Mouse (Mus musculus): Measurements from ENCODE around the gene Gzmm. TPM values are rescaled to one million over a fixed set of nuclear protein-coding genes. Genes with fewer than 3 reads are reported as not detected.

Gene Gzmm
- total RNA-seq, 2 experiments from 2014 or later: 0.86 to 1.0 TPM

DNA sequence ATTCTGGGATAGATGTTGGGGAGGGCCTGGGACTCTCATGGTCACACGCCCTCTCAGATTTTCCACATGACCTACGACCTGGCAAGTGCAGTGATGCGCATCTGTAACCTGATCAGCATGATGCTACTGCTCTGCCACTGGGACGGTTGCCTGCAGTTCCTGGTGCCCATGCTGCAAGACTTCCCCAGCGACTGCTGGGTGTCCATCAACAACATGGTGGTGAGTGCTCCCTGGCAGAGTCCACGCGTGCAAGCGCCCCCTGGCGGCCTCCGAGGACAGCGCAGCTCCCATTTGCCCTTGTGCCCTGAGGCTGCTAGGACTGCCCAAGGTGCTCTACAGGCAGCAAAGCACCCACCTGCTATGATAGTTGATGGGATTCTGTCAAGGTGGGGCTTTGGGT, 37.3 kb downstream of the Gzmm start:
- DNase-seq: peak; percentile 66 to 82

DNA sequence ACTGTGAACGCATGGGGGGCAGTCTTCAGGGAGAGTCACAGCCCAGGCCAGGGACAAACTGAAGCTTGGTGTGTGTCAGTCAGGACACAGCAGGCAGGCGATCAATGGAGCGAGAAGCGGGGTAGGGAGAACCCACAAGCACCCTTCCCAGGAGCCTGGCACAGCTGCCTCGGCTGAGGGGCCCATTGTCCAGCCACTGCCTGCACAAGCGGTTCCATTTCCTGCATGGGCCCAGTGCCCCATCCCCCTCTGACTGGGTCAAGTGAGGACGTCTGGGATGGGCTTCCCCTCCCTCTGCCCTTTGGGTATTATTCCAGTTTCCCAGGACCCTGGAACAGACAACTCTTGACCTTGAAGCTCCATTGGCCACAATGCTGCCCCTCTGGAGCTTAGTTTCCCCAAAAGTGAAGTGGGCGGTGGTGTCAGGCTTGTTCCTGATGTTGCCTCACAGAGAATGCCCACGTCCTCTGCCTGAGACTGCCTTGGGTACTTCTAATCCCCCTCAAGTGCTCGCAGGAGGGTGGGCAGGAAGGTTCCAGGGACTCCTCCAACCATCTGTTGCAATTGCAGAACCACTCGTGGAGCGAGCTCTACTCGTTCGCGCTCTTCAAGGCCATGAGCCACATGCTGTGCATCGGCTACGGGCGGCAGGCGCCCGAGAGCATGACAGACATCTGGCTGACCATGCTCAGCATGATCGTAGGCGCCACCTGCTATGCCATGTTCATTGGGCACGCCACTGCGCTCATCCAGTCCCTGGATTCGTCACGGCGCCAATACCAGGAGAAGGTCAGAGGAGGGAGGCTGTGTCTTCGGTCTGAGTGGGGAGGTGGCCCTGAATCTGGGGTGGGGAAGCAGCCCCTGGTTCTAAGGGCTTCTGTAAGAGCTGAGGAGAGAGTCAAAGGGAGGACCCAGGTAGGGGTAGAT, 39.8 kb downstream of the Gzmm start:
- DNase-seq: no peak

DNA sequence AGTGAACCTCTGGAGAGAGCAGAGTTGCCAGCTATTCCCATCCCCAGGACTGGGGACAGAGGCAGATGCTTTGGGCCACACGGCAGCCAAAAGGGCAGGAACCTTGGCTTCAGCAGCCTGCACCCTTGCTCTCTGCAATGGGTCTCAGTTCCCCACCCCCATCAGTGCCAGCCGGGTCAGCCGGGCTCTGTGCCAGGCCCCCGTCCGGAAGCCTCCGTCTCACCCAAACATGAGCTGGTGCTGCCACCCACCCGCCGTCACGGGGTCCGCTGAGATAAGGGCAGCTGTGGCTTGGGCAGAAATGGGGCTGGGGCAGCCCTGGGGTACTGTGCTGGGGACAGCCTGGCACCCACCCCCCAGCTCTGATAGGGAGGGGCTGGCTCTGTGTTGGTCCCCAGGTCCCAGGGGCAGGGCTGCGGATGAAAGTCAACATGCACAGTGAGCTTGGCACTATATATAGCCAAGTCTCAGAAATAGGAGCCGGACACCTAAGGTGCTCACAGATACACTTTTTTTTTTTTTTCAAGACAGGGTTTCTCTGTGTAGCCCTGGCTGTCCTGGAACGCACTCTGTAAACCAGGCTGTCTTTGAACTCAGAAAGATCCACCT, 40.6 kb downstream of the Gzmm start:
- DNase-seq: no peak

- DNase-seq: peak; percentile 49 to 62
These were observed 43.7 kb downstream of the Gzmm start for GRCm38 (mm10) chr10:79732500-79732899.

- DNase-seq: no peak
These were observed 45.0 kb downstream of the Gzmm start for GRCm38 (mm10) chr10:79733847-79734246.

DNA sequence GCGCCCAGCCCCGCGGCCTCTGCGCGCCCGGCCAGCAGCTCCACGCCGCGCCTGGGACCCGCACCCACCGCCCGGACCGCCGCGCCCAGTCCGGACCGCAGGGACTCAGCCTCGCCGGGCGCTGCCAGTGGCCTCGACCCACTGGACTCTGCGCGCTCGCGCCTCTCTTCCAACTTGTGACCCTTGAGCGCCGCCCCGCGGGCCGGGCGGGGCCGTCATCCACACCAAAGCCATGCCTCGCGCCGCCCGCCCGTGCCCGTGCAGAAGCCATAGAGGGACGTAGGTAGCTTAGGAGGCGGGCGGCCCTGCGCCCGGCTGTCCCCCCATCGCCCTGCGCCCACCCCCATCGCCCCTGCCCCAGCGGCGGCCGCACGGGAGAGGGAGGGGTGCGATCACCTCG, 46.5 kb downstream of the Gzmm start:
- DNase-seq: peak; percentile 32 to 43

- peak; percentile 42 to 56 for DNase-seq
These were observed 47.9 kb downstream of the Gzmm start for GRCm38 (mm10) chr10:79736706-79737105.

GRCm38 (mm10) chr10:79738259-79738658, 49.4 kb downstream of the Gzmm start:
- DNase-seq: peak in 1 of 2 experiments; percentile 43

- no peak for DNase-seq
These were observed 50.4 kb downstream of the Gzmm start for GRCm38 (mm10) chr10:79739234-79739633.

DNA sequence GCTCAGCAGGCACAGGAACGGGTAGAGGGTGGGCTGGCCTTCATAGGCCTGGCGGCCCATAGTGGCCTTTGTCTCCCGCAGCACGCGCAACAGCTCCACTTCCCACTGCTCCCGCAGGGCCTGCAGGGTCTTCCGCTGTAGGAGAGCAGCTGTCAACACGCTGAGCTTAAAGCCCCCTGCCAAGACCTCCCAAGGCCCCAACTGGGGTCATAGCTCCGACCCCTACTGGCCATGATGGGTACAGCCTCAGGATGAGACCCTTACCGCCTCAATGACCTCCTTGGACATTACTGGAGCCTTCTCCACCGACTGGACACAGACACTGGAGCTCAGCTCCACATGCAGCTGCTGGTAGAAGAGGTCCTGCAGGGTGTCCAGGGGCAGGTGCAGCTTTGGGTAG, 52.0 kb downstream of the Gzmm start:
- no peak for DNase-seq

DNA sequence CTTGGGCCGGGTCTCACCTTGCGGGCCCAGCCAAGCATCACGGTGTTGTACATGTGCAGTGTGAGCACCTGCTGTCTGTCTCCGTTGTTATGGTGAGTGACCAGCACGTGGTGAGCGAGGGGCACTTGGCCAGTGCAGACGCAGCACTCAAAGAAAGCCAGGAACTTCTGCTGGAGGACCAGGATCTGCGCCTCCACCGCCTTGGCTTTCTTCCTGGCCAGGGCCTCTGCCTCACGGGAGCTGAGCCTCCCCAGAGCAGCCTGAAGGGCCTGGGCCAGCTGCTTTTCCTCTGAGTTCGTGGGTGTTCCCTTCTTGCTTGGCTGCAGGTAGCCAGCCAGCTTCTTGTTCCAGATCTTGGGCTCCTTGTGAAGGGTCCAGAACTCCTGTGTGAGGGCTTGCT, 54.3 kb downstream of the Gzmm start:
- DNase-seq: no peak

DNA sequence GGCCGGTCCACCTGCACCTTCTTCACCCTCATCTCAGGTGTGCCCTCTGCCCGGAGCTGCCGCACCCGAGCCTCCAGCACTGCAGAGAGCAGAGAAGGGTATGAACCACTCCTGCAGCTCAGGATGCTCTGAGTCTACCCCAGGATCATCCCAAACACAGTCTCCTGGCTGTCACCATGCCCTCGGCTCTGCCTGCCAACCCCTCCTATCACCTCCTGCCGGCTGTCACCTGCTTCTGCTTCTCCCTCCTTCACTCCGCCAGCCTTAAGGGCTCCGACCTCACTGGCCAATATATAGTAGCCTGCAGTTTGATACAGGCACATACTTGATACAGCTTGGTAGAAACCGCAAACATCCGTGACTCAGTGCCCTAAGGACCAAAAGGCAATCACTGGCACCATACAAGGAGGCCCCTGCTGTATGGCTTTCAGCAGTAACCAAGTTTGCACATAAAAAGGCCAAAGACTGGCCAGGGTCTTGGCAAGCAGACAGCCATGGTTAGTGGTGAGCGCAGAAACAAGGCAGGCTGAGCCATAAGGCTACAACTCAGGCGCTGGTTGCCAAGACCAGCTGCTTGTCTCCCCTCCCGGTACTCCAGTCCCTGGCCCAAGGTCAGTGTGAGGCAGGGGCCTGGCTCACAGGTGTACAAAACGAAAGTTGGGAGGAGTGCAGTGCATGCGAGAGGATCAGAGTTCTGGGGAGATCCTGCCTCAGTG, 55.0 kb downstream of the Gzmm start:
- DNase-seq: no peak

Other genes with a start within 250 kb of the Gzmm start
- not detected for gene Vmn2r83, start 220.3 kb upstream of the Gzmm start, total RNA-seq (2021)
- 10 to 100 TPM; 20.2 to 38.2 TPM for gene Plpp2, start 155.2 kb upstream of the Gzmm start, total RNA-seq (2021)
- 10 to 100 TPM; 30.4 to 33.4 TPM for gene Mier2, start 133.8 kb upstream of the Gzmm start, total RNA-seq (2021)
- not detected for gene Theg, start 101.7 kb upstream of the Gzmm start, total RNA-seq (2021)
- under 1 TPM; 0.16 to 0.30 TPM for gene C2cd4c, start 75.0 kb upstream of the Gzmm start, total RNA-seq (2021)
- gene Shc2, start 51.1 kb upstream of the Gzmm start, total RNA-seq (2021): 1 to 10 TPM; 3.0 to 5.2 TPM
- gene Odf3l2, start 43.3 kb upstream of the Gzmm start, total RNA-seq (2021): not detected
- gene Madcam1, start 24.5 kb upstream of the Gzmm start, total RNA-seq (2021): not detected
- gene Tpgs1, start 19.7 kb upstream of the Gzmm start, total RNA-seq (2021): 10 to 100 TPM; 31.6 to 39.0 TPM
- 10 to 100 TPM; 75.0 to 79.9 TPM for gene Cdc34, start 6.8 kb upstream of the Gzmm start, total RNA-seq (2021)
- gene Bsg, start 15.5 kb downstream of the Gzmm start, total RNA-seq (2021): 100 to 1,000 TPM; 558 to 568 TPM
- gene Hcn2, start 27.6 kb downstream of the Gzmm start, total RNA-seq (2021): 1 to 10 TPM; 4.3 to 6.0 TPM
- gene Polrmt, start 57.6 kb downstream of the Gzmm start, total RNA-seq (2021): 10 to 100 TPM; 51.1 to 58.0 TPM
- not detected for gene Fgf22, start 66.1 kb downstream of the Gzmm start, total RNA-seq (2021)
- 10 to 100 TPM; 53.0 to 55.2 TPM for gene Rnf126, start 77.9 kb downstream of the Gzmm start, total RNA-seq (2021)
- gene Fstl3, start 88.3 kb downstream of the Gzmm start, total RNA-seq (2021): 10 to 100 TPM; 11.3 to 22.9 TPM
- gene Prss57, start 101.9 kb downstream of the Gzmm start, total RNA-seq (2021): not detected
- gene Palm, start 104.6 kb downstream of the Gzmm start, total RNA-seq (2021): 10 to 100 TPM; 75.4 to 93.7 TPM
- under 1 TPM in 1 of 2 experiments, not detected in 1; 0.43 TPM for gene Misp, start 132.0 kb downstream of the Gzmm start, total RNA-seq (2021)
- 100 to 1,000 TPM; 257 to 299 TPM for gene Ptbp1, start 165.4 kb downstream of the Gzmm start, total RNA-seq (2021)
- gene Prtn3, start 185.5 kb downstream of the Gzmm start, total RNA-seq (2021): under 1 TPM; 0.50 to 0.56 TPM
- under 1 TPM; 0.16 to 0.50 TPM for gene Plppr3, start 185.6 kb downstream of the Gzmm start, total RNA-seq (2021)
- gene Elane, start 197.2 kb downstream of the Gzmm start, total RNA-seq (2021): under 1 TPM; 0.30 to 0.33 TPM
- 1,000 to 10,000 TPM; 1,484 to 1,596 TPM for gene Cfd, start 201.8 kb downstream of the Gzmm start, total RNA-seq (2021)
- gene Med16, start 219.9 kb downstream of the Gzmm start, total RNA-seq (2021): 10 to 100 TPM; 39.7 to 50.6 TPM
- not detected for gene Gm26602, start 221.8 kb downstream of the Gzmm start, total RNA-seq (2021)
- gene Kiss1r, start 228.0 kb downstream of the Gzmm start, total RNA-seq (2021): 1 to 10 TPM; 1.2 to 1.3 TPM
- gene R3hdm4, start 232.2 kb downstream of the Gzmm start, total RNA-seq (2021): 100 to 1,000 TPM; 104 to 118 TPM
- 1 to 10 TPM; 3.0 to 4.1 TPM for gene Arid3a, start 238.0 kb downstream of the Gzmm start, total RNA-seq (2021)

Data from adrenal gland, postnatal 36 days (tissue).